Mouse (Mus musculus): ENCODE results near the gene Slc6a5.

GRCm38 (mm10) chr7:49913728-49914328, 3.9 kb downstream of the Slc6a5 start:
- no peak for TF ChIP-seq USF1 (IDR thresholded peaks at IDR 0.05; ENCODE audit: low read depth)
- no peak for TF ChIP-seq CEBPB (IDR thresholded peaks at IDR 0.05; ENCODE audit: insufficient read depth, poor library complexity, severe bottlenecking)
- no peak for TF ChIP-seq MYOD1 (IDR thresholded peaks at IDR 0.05; ENCODE audit: control insufficient read depth in 1 of 3, insufficient read length in 2 of 3, low read depth in 2 of 3)
